Mouse (Mus musculus): Measurements from ENCODE around the gene Sucla2.

Sucla2 gene

GRCm38 (mm10) chr14:73524766-73525448 lies at the start of gene Sucla2:
Sucla2 (plus strand) TSS chr14:73525319.
- peak; percentile 90 for DNase-seq (ENCODE audit: low read depth)

- DNase-seq (ENCODE audit: low read depth): peak; percentile 49
Observed at GRCm38 (mm10) chr14:73475506-73475905, 49.6 kb upstream of the Sucla2 start.

GRCm38 (mm10) chr14:73476361-73476934 lies 48.7 kb upstream of the Sucla2 start:
- no peak for DNase-seq (ENCODE audit: low read depth)

- DNase-seq (ENCODE audit: low read depth): no peak
Observed at GRCm38 (mm10) chr14:73477077-73477476, 48.0 kb upstream of the Sucla2 start.

- DNase-seq (ENCODE audit: low read depth): no peak
Observed at GRCm38 (mm10) chr14:73478321-73478720, 46.8 kb upstream of the Sucla2 start.

GRCm38 (mm10) chr14:73479771-73480170 lies 45.3 kb upstream of the Sucla2 start:
- DNase-seq (ENCODE audit: low read depth): no peak

GRCm38 (mm10) chr14:73483516-73484229 lies 41.4 kb upstream of the Sucla2 start:
- no peak for DNase-seq (ENCODE audit: low read depth)

GRCm38 (mm10) chr14:73484366-73485110 lies 40.6 kb upstream of the Sucla2 start:
- DNase-seq (ENCODE audit: low read depth): no peak

GRCm38 (mm10) chr14:73486641-73487040 lies 38.5 kb upstream of the Sucla2 start:
- no peak for DNase-seq (ENCODE audit: low read depth)

GRCm38 (mm10) chr14:73493356-73493755 lies 31.8 kb upstream of the Sucla2 start:
- DNase-seq (ENCODE audit: low read depth): no peak

- DNase-seq (ENCODE audit: low read depth): no peak
Observed at GRCm38 (mm10) chr14:73494122-73494521, 31.0 kb upstream of the Sucla2 start.

- DNase-seq (ENCODE audit: low read depth): no peak
Observed at GRCm38 (mm10) chr14:73495753-73496152, 29.4 kb upstream of the Sucla2 start.

- DNase-seq (ENCODE audit: low read depth): no peak
Observed at GRCm38 (mm10) chr14:73501283-73501682, 23.8 kb upstream of the Sucla2 start.

GRCm38 (mm10) chr14:73501721-73502120 lies 23.4 kb upstream of the Sucla2 start:
- no peak for DNase-seq (ENCODE audit: low read depth)

GRCm38 (mm10) chr14:73502591-73503184 lies 22.4 kb upstream of the Sucla2 start:
- no peak for DNase-seq (ENCODE audit: low read depth)

- DNase-seq (ENCODE audit: low read depth): no peak
Observed at GRCm38 (mm10) chr14:73503237-73503933, 21.7 kb upstream of the Sucla2 start.

GRCm38 (mm10) chr14:73506283-73506682 lies 18.8 kb upstream of the Sucla2 start:
- DNase-seq (ENCODE audit: low read depth): no peak

GRCm38 (mm10) chr14:73507200-73507599 lies 17.9 kb upstream of the Sucla2 start:
- no peak for DNase-seq (ENCODE audit: low read depth)

- DNase-seq (ENCODE audit: low read depth): no peak
Observed at GRCm38 (mm10) chr14:73507702-73508376, 17.3 kb upstream of the Sucla2 start.

- no peak for DNase-seq (ENCODE audit: low read depth)
Observed at GRCm38 (mm10) chr14:73508630-73509395, 16.3 kb upstream of the Sucla2 start.

All from fibroblast of lung, adult 2 months (primary cell).